Mouse (Mus musculus): ENCODE results near the gene DXBay18. TPM values are rescaled to one million over a fixed set of nuclear protein-coding genes. Genes with fewer than 3 reads are reported as not detected.

DXBay18 gene
- polyA plus RNA-seq, 2 experiments, result 0.16 to 0.22 TPM

Other genes with a start within 250 kb of the DXBay18 start
- gene Cetn2, start 231.0 kb downstream of the DXBay18 start, polyA plus RNA-seq (2012; rRNA removed), result 22.7 and 30.6 TPM in 2 replicates
- gene Cetn2, start 231.0 kb downstream of the DXBay18 start, polyA plus RNA-seq (2014; fragmentation: Nextera tagmentation; extraction: Ambion mirVana), result 72.0 and 72.7 TPM in 2 replicates
- 26.7 and 27.1 TPM in 2 replicates for gene Nsdhl, start 230.9 kb downstream of the DXBay18 start, polyA plus RNA-seq (2012; rRNA removed)
- gene Nsdhl, start 230.9 kb downstream of the DXBay18 start, polyA plus RNA-seq (2014; fragmentation: Nextera tagmentation; extraction: Ambion mirVana), result 23.2 and 23.9 TPM in 2 replicates
- 41.8 and 44.8 TPM in 2 replicates for gene Zfp185, start 162.1 kb downstream of the DXBay18 start, polyA plus RNA-seq (2012; rRNA removed)
- 52.6 and 56.6 TPM in 2 replicates for gene Zfp185, start 162.1 kb downstream of the DXBay18 start, polyA plus RNA-seq (2014; fragmentation: Nextera tagmentation; extraction: Ambion mirVana)
- 0.06 TPM in 1 of 2 replicates, not detected in the other for gene Pnma5, start 112.3 kb downstream of the DXBay18 start, polyA plus RNA-seq (2012; rRNA removed)
- gene Pnma5, start 112.3 kb downstream of the DXBay18 start, polyA plus RNA-seq (2014; fragmentation: Nextera tagmentation; extraction: Ambion mirVana), result 0.11 and 0.23 TPM in 2 replicates
- 0.90 and 1.1 TPM in 2 replicates for gene Pnma3, start 84.7 kb downstream of the DXBay18 start, polyA plus RNA-seq (2012; rRNA removed)
- 0.10 and 0.17 TPM in 2 replicates for gene Pnma3, start 84.7 kb downstream of the DXBay18 start, polyA plus RNA-seq (2014; fragmentation: Nextera tagmentation; extraction: Ambion mirVana)
- gene Xlr4a, start 67.0 kb downstream of the DXBay18 start, polyA plus RNA-seq (2012; rRNA removed), result 0.13 and 1.3 TPM in 2 replicates
- 1.1 TPM in 1 of 2 replicates, not detected in the other for gene Xlr4a, start 67.0 kb downstream of the DXBay18 start, polyA plus RNA-seq (2014; fragmentation: Nextera tagmentation; extraction: Ambion mirVana)
- 0.87 and 3.8 TPM in 2 replicates for gene Xlr3a, start 52.4 kb downstream of the DXBay18 start, polyA plus RNA-seq (2012; rRNA removed)
- 1.4 and 1.6 TPM in 2 replicates for gene Xlr3a, start 52.4 kb downstream of the DXBay18 start, polyA plus RNA-seq (2014; fragmentation: Nextera tagmentation; extraction: Ambion mirVana)
- 0.06 and 0.10 TPM in 2 replicates for gene Gm14685, start 32.4 kb downstream of the DXBay18 start, polyA plus RNA-seq (2012; rRNA removed)
- gene Gm14685, start 32.4 kb downstream of the DXBay18 start, polyA plus RNA-seq (2014; fragmentation: Nextera tagmentation; extraction: Ambion mirVana), result 0.18 TPM in 1 of 2 replicates, not detected in the other
- gene Xlr5b, start 654 bp downstream of the DXBay18 start, polyA plus RNA-seq (2012; rRNA removed), result not detected in 2 replicates
- gene Xlr5b, start 654 bp downstream of the DXBay18 start, polyA plus RNA-seq (2014; fragmentation: Nextera tagmentation; extraction: Ambion mirVana), result not detected in 2 replicates
- not detected in 2 replicates for gene Spin2d, start 27.5 kb upstream of the DXBay18 start, polyA plus RNA-seq (2012; rRNA removed)
- not detected in 2 replicates for gene Spin2d, start 27.5 kb upstream of the DXBay18 start, polyA plus RNA-seq (2014; fragmentation: Nextera tagmentation; extraction: Ambion mirVana)
- gene Xlr3b, start 42.8 kb upstream of the DXBay18 start, polyA plus RNA-seq (2012; rRNA removed), result 5.9 and 17.4 TPM in 2 replicates
- 4.6 and 10.2 TPM in 2 replicates for gene Xlr3b, start 42.8 kb upstream of the DXBay18 start, polyA plus RNA-seq (2014; fragmentation: Nextera tagmentation; extraction: Ambion mirVana)
- 0.29 and 0.98 TPM in 2 replicates for gene Xlr4b, start 64.9 kb upstream of the DXBay18 start, polyA plus RNA-seq (2012; rRNA removed)
- gene Xlr4b, start 64.9 kb upstream of the DXBay18 start, polyA plus RNA-seq (2014; fragmentation: Nextera tagmentation; extraction: Ambion mirVana), result 0.30 and 1.3 TPM in 2 replicates
- gene F8a, start 78.8 kb upstream of the DXBay18 start, polyA plus RNA-seq (2012; rRNA removed), result 6.9 and 10.1 TPM in 2 replicates
- 11.9 and 12.3 TPM in 2 replicates for gene F8a, start 78.8 kb upstream of the DXBay18 start, polyA plus RNA-seq (2014; fragmentation: Nextera tagmentation; extraction: Ambion mirVana)
- 0.47 TPM in 1 of 2 replicates, not detected in the other for gene Xlr4c, start 93.7 kb upstream of the DXBay18 start, polyA plus RNA-seq (2012; rRNA removed)
- gene Xlr4c, start 93.7 kb upstream of the DXBay18 start, polyA plus RNA-seq (2014; fragmentation: Nextera tagmentation; extraction: Ambion mirVana), result not detected in 2 replicates
- 0.24 and 0.38 TPM in 2 replicates for gene Xlr3c, start 115.9 kb upstream of the DXBay18 start, polyA plus RNA-seq (2012; rRNA removed)
- gene Xlr3c, start 115.9 kb upstream of the DXBay18 start, polyA plus RNA-seq (2014; fragmentation: Nextera tagmentation; extraction: Ambion mirVana), result 0.12 and 0.41 TPM in 2 replicates
- gene Xlr5a, start 143.5 kb upstream of the DXBay18 start, polyA plus RNA-seq (2012; rRNA removed), result 0.06 TPM in 1 of 2 replicates, not detected in the other
- 0.12 TPM in 1 of 2 replicates, not detected in the other for gene Xlr5a, start 143.5 kb upstream of the DXBay18 start, polyA plus RNA-seq (2014; fragmentation: Nextera tagmentation; extraction: Ambion mirVana)
- not detected in 2 replicates for gene Xlr5c, start 143.5 kb upstream of the DXBay18 start, polyA plus RNA-seq (2012; rRNA removed)
- gene Xlr5c, start 143.5 kb upstream of the DXBay18 start, polyA plus RNA-seq (2014; fragmentation: Nextera tagmentation; extraction: Ambion mirVana), result not detected in 2 replicates
- gene Gm45015, start 187.4 kb upstream of the DXBay18 start, polyA plus RNA-seq (2012; rRNA removed), result not detected in 2 replicates
- not detected in 2 replicates for gene Gm45015, start 187.4 kb upstream of the DXBay18 start, polyA plus RNA-seq (2014; fragmentation: Nextera tagmentation; extraction: Ambion mirVana)
- 38.1 and 48.7 TPM in 2 replicates for gene Zfp275, start 193.2 kb upstream of the DXBay18 start, polyA plus RNA-seq (2012; rRNA removed)
- gene Zfp275, start 193.2 kb upstream of the DXBay18 start, polyA plus RNA-seq (2014; fragmentation: Nextera tagmentation; extraction: Ambion mirVana), result 24.0 and 25.7 TPM in 2 replicates
- gene Gm18336, start 249.3 kb upstream of the DXBay18 start, polyA plus RNA-seq (2012; rRNA removed), result not detected in 2 replicates
- gene Gm18336, start 249.3 kb upstream of the DXBay18 start, polyA plus RNA-seq (2014; fragmentation: Nextera tagmentation; extraction: Ambion mirVana), result not detected in 2 replicates